Mouse (Mus musculus): ENCODE measurements around the gene Med29. TPM values are rescaled to one million over a fixed set of nuclear protein-coding genes. Genes with fewer than 3 reads are reported as not detected.

The Med29 gene
- total and polyA plus RNA-seq, 3 experiments: 31.1 to 39.6 TPM; not detected in 1

- DNase-seq (ENCODE audit: low read depth, low spot score): peak; percentile 96
- Histone ChIP-seq H3K79me2 (ENCODE audit: control insufficient read depth, insufficient read depth, low read length, poor library complexity) (peaks cover 5% of the 10 kb centered on the region), H3K36me3 (ENCODE audit: control insufficient read depth in 1 of 2, insufficient read depth in 2 of 2, low read length in 2 of 2) (peaks cover 0 to 8% of the 10 kb centered on the region in 2 experiments; a peak in 2 of 4 replicates), H3K27me3 (ENCODE audit: control insufficient read depth in 1 of 2, insufficient read depth in 2 of 2, low read length in 2 of 2) (no peaks in the 10 kb centered on the region), H3K4me3 (ENCODE audit: control insufficient read depth in 1 of 2, insufficient read depth in 1 of 2, low read depth in 2 of 2, low read length in 2 of 2) (peak overlapping the region; percentile 68 to 83), H3K9me3 (replicated peaks; ENCODE audit: insufficient read depth, low read length) (no peaks in the 10 kb centered on the region), H3K4me1 (ENCODE audit: control insufficient read depth in 1 of 2, insufficient read depth in 2 of 2, low read length in 2 of 2) (peaks cover 1 to 18% of the 10 kb centered on the region in 2 experiments; a peak in 3 of 4 replicates), H3K27ac (ENCODE audit: control insufficient read depth, low read depth, low read length) (peak overlapping the region; percentile 93), H3K9ac (ENCODE audit: control insufficient read depth, low read depth, low read length, poor library complexity, severe bottlenecking) (peak overlapping the region; percentile 80)
- TF ChIP-seq KAT2A (conservative IDR thresholded peaks at IDR 0.05; ENCODE audit: low read depth, low read length) (no peak), ELF1 (IDR thresholded peaks at IDR 0.05; ENCODE audit: low read depth, low read length) (peak; percentile 74), JUND (IDR thresholded peaks at IDR 0.05; ENCODE audit: low read depth, low read length) (no peak), POLR2A (IDR thresholded peaks at IDR 0.05; ENCODE audit: control insufficient read depth in 1 of 2, insufficient read depth in 1 of 2, low read depth in 1 of 2, low read length in 2 of 2, poor library complexity in 1 of 2) (peak; percentile 56 to 74; a peak in 3 of 4 replicates), UBTF (IDR thresholded peaks at IDR 0.05; ENCODE audit: borderline replicate concordance, insufficient read depth, low read depth, low read length) (no peak), CTCF (IDR thresholded peaks at IDR 0.05 in 2 of 3, conservative IDR thresholded peaks at IDR 0.05 in 1 of 3; ENCODE audit: control insufficient read depth in 1 of 3, insufficient read depth in 1 of 3, low read depth in 2 of 3, low read length in 3 of 3, poor library complexity in 1 of 3, severe bottlenecking in 1 of 3) (no peak), MYC (IDR thresholded peaks at IDR 0.05; ENCODE audit: low read depth, low read length) (no peak), NELFE (IDR thresholded peaks at IDR 0.05; ENCODE audit: low read depth, low read length) (peak; percentile 45), NRF1 (IDR thresholded peaks at IDR 0.05; ENCODE audit: insufficient read depth, low read depth, low read length, poor library complexity, severe bottlenecking) (peak; percentile 10; the same call in 1 of the 2 replicates), TCF12 (IDR thresholded peaks at IDR 0.05; ENCODE audit: low read depth, low read length) (no peak), USF2 (IDR thresholded peaks at IDR 0.05; ENCODE audit: borderline replicate concordance in 1 of 2, insufficient read depth in 1 of 2, low read depth in 1 of 2, low read length in 2 of 2) (no peak), ZKSCAN1 (IDR thresholded peaks at IDR 0.05; ENCODE audit: low read depth, low read length) (no peak), POLR2AphosphoS2 (IDR thresholded peaks at IDR 0.05; ENCODE audit: low read length) (peak; percentile 59; the same call in 1 of the 2 replicates), GATA1 (IDR thresholded peaks at IDR 0.05; ENCODE audit: low read depth, low read length) (no peak), MAZ (IDR thresholded peaks at IDR 0.05; ENCODE audit: low read depth, low read length) (0 out of 2 replicates have a peak, but pooled peaks have one; percentile 62), ETS1 (IDR thresholded peaks at IDR 0.05; ENCODE audit: low read depth, low read length) (peak; percentile 12; the same call in 1 of the 2 replicates), TBP (IDR thresholded peaks at IDR 0.05; ENCODE audit: low read depth, low read length) (peak; percentile 96), E2F4 (IDR thresholded peaks at IDR 0.05; ENCODE audit: borderline replicate concordance, low read depth, low read length) (no peak), MAX (IDR thresholded peaks at IDR 0.05; ENCODE audit: low read length) (peak; percentile 45), ZMIZ1 (IDR thresholded peaks at IDR 0.05; ENCODE audit: low read depth, low read length) (0 out of 2 replicates have a peak, but pooled peaks have one; percentile 46), SIN3A (IDR thresholded peaks at IDR 0.05; ENCODE audit: low read length) (peak; percentile 33; the same call in 1 of the 2 replicates), EP300 (IDR thresholded peaks at IDR 0.05; ENCODE audit: low read depth in 1 of 2, low read length in 2 of 2) (0 out of 4 replicates have a peak, but pooled peaks of 1 of the 2 experiments have one; percentile 6), SMC3 (IDR thresholded peaks at IDR 0.05; ENCODE audit: low read depth, low read length) (no peak), TAL1 (IDR thresholded peaks at IDR 0.05; ENCODE audit: low read length) (no peak)
These were observed 17.2 kb downstream of the Med29 start for GRCm38 (mm10) chr7:28375176-28375921.
